Comparison of ENCODE assay signal across 7 mouse cellular contexts in genomic region chr15:102692991-102693411, GRCm38 (mm10). TPM values are rescaled to one million over a fixed set of nuclear protein-coding genes. Genes with fewer than 3 reads are reported as not detected.
DNase-seq lines count a peak whose midpoint lies in the region; ATAC-seq and TF ChIP-seq lines count a peak whose summit lies in the region.

No protein-coding gene starts in this region.

- peak overlapping the region; percentile 81 for H3K4me2 ChIP-seq in hindbrain, postnatal 0 days (ENCODE audit: low read depth, low read length)

- peak; percentile 71 for DNase-seq in WW6 (ENCODE audit: low read depth, low spot score)
- DNase-seq in cerebellum, postnatal 14 days, result peak; percentile 89
- peak; percentile 68 for DNase-seq in gastrocnemius, postnatal 14 days
- DNase-seq in hindbrain, postnatal 0 days (ENCODE audit: low spot score), result peak; percentile 86
- peak; percentile 70 to 78 for DNase-seq in left cerebral cortex, postnatal 36 days (ENCODE audit: low spot score in 2 of 2)
- peak; percentile 85 to 87 for DNase-seq in right cerebral cortex, postnatal 10 days (ENCODE audit: low spot score in 2 of 2)

- H3K9ac ChIP-seq in hindbrain, postnatal 0 days (replicated peaks; ENCODE audit: low read length), result peak overlapping the region; percentile 65

- no peaks in the 10 kb centered on the region for H3K9me3 ChIP-seq in hindbrain, postnatal 0 days (ENCODE audit: low read length)
- no peaks in the 10 kb centered on the region for H3K9me3 ChIP-seq in megakaryocyte, embryonic 14.5 days

- ATAC-seq in hindbrain, postnatal 0 days, result peak; percentile 84

- peak; percentile 65 for TF ChIP-seq CTCF in hindbrain, postnatal 0 days (IDR thresholded peaks at IDR 0.05; ENCODE audit: low read depth)

- WGBS in hindbrain, postnatal 0 days, result under 1% methylated on average over 32 of the region's 32 CpGs

- H3K27me3 ChIP-seq in hindbrain, postnatal 0 days (ENCODE audit: insufficient read depth, low read length), result peaks cover 36% of the 10 kb centered on the region
- H3K27me3 ChIP-seq in megakaryocyte, embryonic 14.5 days (replicated peaks), result peaks cover 88% of the 10 kb centered on the region

- H3K4me3 ChIP-seq in hindbrain, postnatal 0 days (ENCODE audit: low read length), result peak overlapping the region; percentile 49
- H3K4me3 ChIP-seq in megakaryocyte, embryonic 14.5 days (replicated peaks), result peak overlapping the region; percentile 89

- H3K4me1 ChIP-seq in hindbrain, postnatal 0 days (ENCODE audit: insufficient read depth, low read length), result 0 out of 2 replicates have a peak, but pooled peaks cover 6% of the 10 kb centered on the region
- peaks cover 13% of the 10 kb centered on the region for H3K4me1 ChIP-seq in megakaryocyte, embryonic 14.5 days

- no peaks in the 10 kb centered on the region for H3K36me3 ChIP-seq in hindbrain, postnatal 0 days (ENCODE audit: insufficient read depth, low read length)
- no peaks in the 10 kb centered on the region for H3K36me3 ChIP-seq in megakaryocyte, embryonic 14.5 days (replicated peaks; ENCODE audit: low read length)

- H3K27ac ChIP-seq in hindbrain, postnatal 0 days, result peak overlapping the region; percentile 89

- intact Hi-C loops in gastrocnemius, postnatal 14 days (cut with DNase I; ENCODE audit: low total_unique reads), result no loop called here
- intact Hi-C loops in left cerebral cortex, postnatal 36 days (cut with DNase I), result loop anchor here (10.0 kb wide), 1 partner anchor 482 kb away; no protein-coding TSS in a partner anchor

RNA-seq across cellular contexts. Expression of gene Atp5g2, which starts 20.8 kb away (rescaled TPM):
- 10 to 100 TPM; 27.7 to 28.8 TPM for total RNA-seq in gastrocnemius, postnatal 14 days (2021)
- total RNA-seq in hindbrain, postnatal 0 days (2014; rRNA removed), result 148 and 610 TPM in 2 replicates
- 60.5 and 66.5 TPM in 2 replicates for polyA plus RNA-seq in hindbrain, postnatal 0 days (2015; fragmentation: Nextera tagmentation; extraction: Ambion mirVana)
- 10 to 100 TPM in 1 of 2 experiments, 1 to 10 TPM in 1; 8.8 to 11.0 TPM for total RNA-seq in left cerebral cortex, postnatal 36 days (2021)
- 10.2 and 125 TPM in 2 replicates for polyA plus RNA-seq in megakaryocyte, embryonic 14.5 days (2012; ENCODE audit: insufficient read depth, low replicate concordance)

RNA-seq across cellular contexts. Expression of gene Calcoco1, which starts 29.0 kb away (rescaled TPM):
- total RNA-seq in gastrocnemius, postnatal 14 days (2021), result 10 to 100 TPM; 44.1 to 56.5 TPM
- total RNA-seq in hindbrain, postnatal 0 days (2014; rRNA removed), result 26.6 and 32.4 TPM in 2 replicates
- polyA plus RNA-seq in hindbrain, postnatal 0 days (2015; fragmentation: Nextera tagmentation; extraction: Ambion mirVana), result 29.8 and 30.3 TPM in 2 replicates
- 10 to 100 TPM; 70.8 to 82.0 TPM for total RNA-seq in left cerebral cortex, postnatal 36 days (2021)
- polyA plus RNA-seq in megakaryocyte, embryonic 14.5 days (2012; ENCODE audit: insufficient read depth, low replicate concordance), result 6.7 and 23.2 TPM in 2 replicates

Comparison
In these comparisons a context has a peak if more than half of its experiments do, and no peak if none do; other contexts are left out.
1. Peak in every context shown above with its lines: DNase-seq, ATAC-seq, H3K4me3 ChIP-seq and H3K27ac ChIP-seq.